Mouse (Mus musculus) ES-Bruce4 (cell line): Measurements from ENCODE around the gene Slc35a3.
"Not testable (repeated sequence)": the region's sequence is repeated elsewhere in the genome, so short reads cannot be mapped to it uniquely, and the experiment has no call there.

Source experiments
- CTCF ChIP-seq: IDR thresholded peaks from one replicate; pipeline ENCODE4 v1.8.1; 2011; ENCODE audit warnings: low read depth, low read length
- EP300 ChIP-seq: IDR thresholded peaks from 2 replicates; pipeline ENCODE4 v1.6.1; 2011; ENCODE audit warnings: low read depth, low read length; ENCODE audit not compliant: insufficient read depth

DNA sequence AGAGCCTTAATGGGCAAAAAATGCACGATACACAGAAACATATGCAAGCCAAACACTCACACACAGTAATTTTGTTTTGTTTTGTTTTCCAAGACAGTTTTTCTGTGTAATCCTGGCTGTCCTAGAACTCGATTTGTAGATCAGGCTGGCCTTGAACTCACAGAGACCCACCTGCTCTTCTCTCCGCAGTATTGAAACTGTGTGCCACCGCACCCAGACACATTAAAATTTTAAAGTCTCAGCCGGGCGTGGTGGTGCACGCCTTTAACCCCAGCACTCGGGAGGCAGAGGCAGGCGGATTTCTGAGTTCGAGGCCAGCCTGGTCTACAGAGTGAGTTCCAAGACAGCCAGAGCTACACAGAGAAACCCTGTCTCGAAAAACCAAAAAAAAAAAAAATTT lies 58.6 kb downstream of the Slc35a3 start:
- TF ChIP-seq EP300, CTCF: not testable (repeated sequence)
